Mouse (Mus musculus) thymus, adult 2 months (tissue): ENCODE measurements around the gene Siva1.
A peak's percentile ranks its signal among the peaks of the same experiment; 100 is the strongest.

ENCODE experiments used
- CTCF ChIP-seq: fragments of 200-500 bp; IDR thresholded peaks from 2 replicates; pipeline ENCODE4 v1.5.1; 2012; ENCODE audit warnings: mild to moderate bottlenecking, control low read depth, low read length, moderate library complexity, borderline replicate concordance; ENCODE audit not compliant: control insufficient read depth, poor library complexity, insufficient read depth; ENCODE audit errors: extremely low read depth
- POLR2A ChIP-seq: fragments of 200-500 bp; IDR thresholded peaks from 2 replicates; pipeline ENCODE4 v1.6.1; 2012; ENCODE audit warnings: mild to moderate bottlenecking, low read length, control low read depth, moderate library complexity; ENCODE audit not compliant: control insufficient read depth, poor library complexity, insufficient read depth; ENCODE audit errors: extremely low read depth

DNA sequence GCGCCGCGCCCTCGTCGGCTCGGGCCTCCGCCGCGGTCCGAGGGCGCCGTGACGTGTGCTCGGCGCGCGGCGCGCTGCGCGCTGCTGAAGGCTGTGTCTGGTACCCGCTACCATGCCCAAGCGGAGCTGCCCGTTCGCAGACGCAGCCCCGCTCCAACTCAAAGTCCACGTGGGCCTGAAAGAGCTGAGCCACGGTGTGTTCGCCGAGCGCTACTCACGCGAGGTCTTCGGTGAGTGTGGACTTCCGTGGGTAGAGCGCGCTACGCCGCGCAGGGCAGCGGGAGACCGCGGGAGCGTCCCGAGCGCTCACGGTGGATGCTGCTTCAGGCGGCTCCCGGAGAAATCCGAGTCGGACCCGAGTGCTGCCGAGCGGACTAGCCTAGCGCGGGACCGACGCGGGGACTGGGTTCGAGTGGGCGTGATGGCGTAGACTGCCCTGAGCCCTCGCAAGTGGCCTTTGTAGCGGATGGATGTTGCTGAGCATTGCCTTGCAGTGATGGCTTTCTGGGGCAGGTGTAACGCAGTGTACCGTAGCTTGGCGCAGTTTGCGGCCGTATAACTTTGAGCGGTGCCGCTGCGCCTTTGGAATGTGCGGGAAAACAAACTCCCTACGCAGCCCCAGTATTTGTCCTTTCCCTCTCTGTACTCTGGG lies 502 bp downstream of the Siva1 start:
- TF ChIP-seq POLR2A, result peak; percentile 76; the same call in 1 of the 2 replicates
- peak; percentile 12; the same call in 1 of the 2 replicates for TF ChIP-seq CTCF
